Mouse (Mus musculus) MN1 (cell line): ENCODE measurements around the gene Mcoln1.

ENCODE experiments used
- DNase-seq: peaks from one replicate; pipeline ENCODE4 v3.0.0-alpha.2; 2016; ENCODE audit warnings: low spot score

The Mcoln1 gene

GRCm38 (mm10) chr8:3500235-3501090 lies at the start of gene Mcoln1:
Mcoln1 (plus strand) TSS chr8:3500457.
- peak; percentile 100 for DNase-seq

- peak; percentile 78 for DNase-seq
Measured at GRCm38 (mm10) chr8:3450670-3451069, 49.6 kb upstream of the Mcoln1 start.

- no peak for DNase-seq
Measured at GRCm38 (mm10) chr8:3451992-3452391, 48.3 kb upstream of the Mcoln1 start.

- DNase-seq: no peak
Measured at GRCm38 (mm10) chr8:3463248-3463647, 37.0 kb upstream of the Mcoln1 start.

GRCm38 (mm10) chr8:3464309-3464708 lies 35.9 kb upstream of the Mcoln1 start:
- peak; percentile 56 for DNase-seq

GRCm38 (mm10) chr8:3467006-3467885 lies 33.0 kb upstream of the Mcoln1 start, which contains the start of gene Pex11g:
Pex11g (minus strand) TSS chr8:3467680.
- peak; percentile 100 for DNase-seq

- DNase-seq: peak; percentile 44
Measured at GRCm38 (mm10) chr8:3467886-3468545, 32.2 kb upstream of the Mcoln1 start.

GRCm38 (mm10) chr8:3468838-3469237 lies 31.4 kb upstream of the Mcoln1 start:
- no peak for DNase-seq

GRCm38 (mm10) chr8:3470562-3470961 lies 29.7 kb upstream of the Mcoln1 start, which contains the start of gene Tex45:
Tex45 (plus strand) TSS chr8:3470862.
- DNase-seq: no peak

GRCm38 (mm10) chr8:3475715-3476429 lies 24.4 kb upstream of the Mcoln1 start:
- no peak for DNase-seq

GRCm38 (mm10) chr8:3480221-3480785 lies 20.0 kb upstream of the Mcoln1 start:
- no peak for DNase-seq

GRCm38 (mm10) chr8:3481605-3482004 lies 18.7 kb upstream of the Mcoln1 start:
- no peak for DNase-seq

- no peak for DNase-seq
Measured at GRCm38 (mm10) chr8:3482240-3482740, 18.0 kb upstream of the Mcoln1 start.

- DNase-seq: no peak
Measured at GRCm38 (mm10) chr8:3483546-3483945, 16.7 kb upstream of the Mcoln1 start.

- DNase-seq: no peak
Measured at GRCm38 (mm10) chr8:3485192-3485591, 15.1 kb upstream of the Mcoln1 start.

GRCm38 (mm10) chr8:3492901-3493844 lies 7.1 kb upstream of the Mcoln1 start, which contains the start of gene Zfp358:
Zfp358 (plus strand) TSS chr8:3493138.
- peak; percentile 89 for DNase-seq

- no peak for DNase-seq
Measured at GRCm38 (mm10) chr8:3493845-3494208, 6.4 kb upstream of the Mcoln1 start.

GRCm38 (mm10) chr8:3495578-3496427 lies 4.5 kb upstream of the Mcoln1 start:
- DNase-seq: no peak

- no peak for DNase-seq
Measured at GRCm38 (mm10) chr8:3496428-3496748, 3.9 kb upstream of the Mcoln1 start.
